Mouse (Mus musculus): ENCODE data around the gene Ros1.

GRCm38 (mm10) chr10:52021736-52022394, 173.2 kb downstream of the Ros1 start:
- TF ChIP-seq CTCF (conservative IDR thresholded peaks at IDR 0.05 in 1 of 2, IDR thresholded peaks at IDR 0.05 in 1 of 2; ENCODE audit: low read depth in 2 of 2, low read length in 2 of 2) = no peak
- no peak for TF ChIP-seq MEF2A (IDR thresholded peaks at IDR 0.05; ENCODE audit: borderline replicate concordance, low read depth, low read length)
- TF ChIP-seq POLR2A (IDR thresholded peaks at IDR 0.05; ENCODE audit: low read depth, low read length) = no peak
- no peak for TF ChIP-seq MYC (IDR thresholded peaks at IDR 0.05; ENCODE audit: low read depth, low read length)
- TF ChIP-seq RCOR1 (conservative IDR thresholded peaks at IDR 0.05; ENCODE audit: low read depth, low read length) = no peak
- TF ChIP-seq MAFK (IDR thresholded peaks at IDR 0.05; ENCODE audit: insufficient replicate concordance, low read length) = no peak
- TF ChIP-seq USF1 (IDR thresholded peaks at IDR 0.05; ENCODE audit: low read depth, low read length) = no peak
- TF ChIP-seq NELFE (IDR thresholded peaks at IDR 0.05; ENCODE audit: low read depth, low read length) = no peak
- no peak for TF ChIP-seq ZC3H11A (IDR thresholded peaks at IDR 0.05; ENCODE audit: low read depth, low read length)
- TF ChIP-seq EP300 (IDR thresholded peaks at IDR 0.05; ENCODE audit: low read length) = no peak
- no peak for TF ChIP-seq E2F4 (IDR thresholded peaks at IDR 0.05; ENCODE audit: insufficient replicate concordance, low read depth, low read length)

All from CH12.LX (cell line).